Mouse (Mus musculus): Measurements from ENCODE around the gene Shmt1. TPM values are rescaled to one million over a fixed set of nuclear protein-coding genes. Genes with fewer than 3 reads are reported as not detected.
A peak's percentile ranks its signal among the peaks of the same experiment; 100 is the strongest.

Gene Shmt1
- polyA plus RNA-seq, 1 experiment = 10.6 TPM

DNA sequence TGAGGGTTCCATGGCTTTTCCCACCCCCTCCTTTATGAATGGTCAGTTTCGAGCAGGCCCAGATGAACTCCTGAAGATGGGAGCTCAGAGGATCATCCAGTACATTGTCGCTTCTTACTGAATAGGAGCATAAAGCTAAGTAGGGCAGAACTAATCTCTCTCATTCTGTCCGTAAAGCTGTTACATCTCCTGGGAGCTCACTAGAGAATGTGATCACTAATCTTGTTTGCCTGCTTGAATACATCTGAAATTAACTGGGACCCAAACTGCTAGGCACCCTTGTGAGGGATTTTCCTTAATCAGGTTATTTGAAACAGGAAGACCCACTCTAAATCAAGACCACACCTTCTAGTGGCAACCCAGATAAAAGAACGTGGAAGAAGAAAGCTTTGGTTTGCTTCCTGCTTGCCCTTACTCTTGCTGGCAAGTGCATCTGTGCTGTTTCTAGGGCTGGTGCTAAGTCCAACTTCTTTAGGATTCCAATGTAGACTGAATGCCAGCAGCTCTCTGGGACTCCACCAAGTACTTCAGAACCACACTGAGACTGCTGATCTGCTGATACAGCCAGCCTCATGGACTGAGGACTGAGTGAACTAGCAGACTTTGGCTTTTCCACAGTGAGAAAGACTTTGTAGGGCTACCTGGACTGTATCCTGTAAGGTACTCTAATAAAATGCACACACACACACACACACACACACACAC lies 15.9 kb upstream of the Shmt1 start:
- no peak for TF ChIP-seq CTCF (IDR thresholded peaks at IDR 0.05; ENCODE audit: insufficient read depth, low read length)
- no peak for TF ChIP-seq POLR2A (IDR thresholded peaks at IDR 0.05; ENCODE audit: borderline replicate concordance, extremely low read depth, low read depth, low read length)
- Histone ChIP-seq H3K4me1 (ENCODE audit: control insufficient read depth, insufficient read depth, low read length) (no peaks in the 10 kb centered on the region; the same call in 1 of the 2 replicates), H3K4me3 (replicated peaks; ENCODE audit: extremely low read depth, low read depth, low read length) (no peak overlapping the region)
- WGBS = 59% methylated on average over 4 of the region's 4 CpGs
- DNase-seq = no peak

DNA sequence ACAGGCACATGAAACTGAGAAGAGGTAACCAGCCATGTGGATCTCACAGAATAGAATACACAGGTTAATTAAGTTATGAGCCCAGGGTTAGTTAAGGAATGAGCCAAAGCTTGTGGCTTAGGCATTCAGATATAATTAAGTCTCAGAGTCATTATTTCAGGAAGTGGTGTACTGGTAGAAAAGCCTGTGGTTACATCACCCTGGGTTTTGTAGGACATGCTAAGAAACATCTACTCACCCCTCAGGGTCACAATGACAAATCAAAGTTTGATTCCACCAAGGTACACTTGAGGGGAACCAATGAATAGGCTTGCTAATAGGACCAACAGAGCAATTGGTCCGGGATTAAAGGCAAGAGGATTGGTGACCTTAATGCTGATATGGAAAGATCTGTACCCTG lies 15.2 kb upstream of the Shmt1 start:
- WGBS = 38% methylated on average over 1 of the region's 1 CpGs

DNA sequence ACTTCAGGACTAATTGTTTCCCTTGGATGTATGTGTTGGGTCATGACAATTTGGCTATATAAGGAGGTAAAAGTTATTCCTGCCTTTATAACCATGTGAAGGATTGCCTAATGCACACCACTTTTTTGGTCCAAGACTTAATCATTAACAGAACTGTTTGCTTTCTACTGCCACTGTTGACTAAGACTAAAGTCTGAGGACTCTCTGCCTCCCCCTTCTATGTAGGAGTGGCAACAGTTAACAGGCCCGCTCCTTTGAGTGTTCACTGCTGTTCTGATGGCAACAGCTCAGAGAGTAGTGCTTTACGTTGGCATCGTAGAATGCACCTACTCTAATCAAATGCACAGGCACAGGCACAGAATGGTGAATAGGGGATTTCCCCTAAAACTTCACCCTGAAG lies 13.7 kb upstream of the Shmt1 start:
- DNase-seq = no peak
- TF ChIP-seq CTCF (IDR thresholded peaks at IDR 0.05; ENCODE audit: insufficient read depth, low read length) (no peak), POLR2A (IDR thresholded peaks at IDR 0.05; ENCODE audit: borderline replicate concordance, extremely low read depth, low read depth, low read length) (no peak)
- WGBS = 69% methylated on average over 3 of the region's 3 CpGs

More for the DNA sequence above, 15.2 kb upstream of the Shmt1 start:
- no peak for TF ChIP-seq POLR2A (IDR thresholded peaks at IDR 0.05; ENCODE audit: borderline replicate concordance, extremely low read depth, low read depth, low read length)
- TF ChIP-seq CTCF (IDR thresholded peaks at IDR 0.05; ENCODE audit: insufficient read depth, low read length) = no peak
- Histone ChIP-seq H3K4me3 (replicated peaks; ENCODE audit: extremely low read depth, low read depth, low read length) (no peak overlapping the region), H3K4me1 (ENCODE audit: control insufficient read depth, insufficient read depth, low read length) (no peaks in the 10 kb centered on the region; the same call in 1 of the 2 replicates)
- DNase-seq = no peak

DNA sequence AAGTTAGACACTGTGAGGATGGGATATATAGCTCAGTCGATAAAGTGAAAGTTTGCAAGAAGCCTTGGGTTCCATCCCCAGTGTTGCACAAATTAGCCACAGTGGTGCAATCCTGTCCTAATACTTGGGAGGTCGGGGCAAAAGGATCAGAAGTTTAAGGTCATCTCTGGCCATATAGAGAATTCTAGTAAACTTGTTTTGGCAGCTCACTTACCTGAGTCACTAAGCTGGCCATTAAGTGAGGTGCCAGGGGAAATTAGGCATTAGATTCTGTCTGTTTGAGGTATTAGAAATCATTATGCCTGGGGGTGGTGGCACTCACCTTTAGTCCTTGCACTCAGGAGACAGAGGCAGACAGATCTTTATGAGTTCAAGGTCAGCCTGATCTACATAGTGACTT lies 12.3 kb upstream of the Shmt1 start:
- H3K4me3 ChIP-seq (replicated peaks; ENCODE audit: extremely low read depth, low read depth, low read length) = no peak overlapping the region
- no peaks in the 10 kb centered on the region for H3K4me1 ChIP-seq (ENCODE audit: control insufficient read depth, insufficient read depth, low read length)
- DNase-seq = no peak
- TF ChIP-seq POLR2A (IDR thresholded peaks at IDR 0.05; ENCODE audit: borderline replicate concordance, extremely low read depth, low read depth, low read length) = no peak
- TF ChIP-seq CTCF (IDR thresholded peaks at IDR 0.05; ENCODE audit: insufficient read depth, low read length) = no peak
- WGBS = 63% methylated on average over 2 of the region's 2 CpGs

More for the DNA sequence above, 13.7 kb upstream of the Shmt1 start:
- Histone ChIP-seq H3K4me3 (replicated peaks; ENCODE audit: extremely low read depth, low read depth, low read length) (no peak overlapping the region), H3K4me1 (ENCODE audit: control insufficient read depth, insufficient read depth, low read length) (no peaks in the 10 kb centered on the region)

DNA sequence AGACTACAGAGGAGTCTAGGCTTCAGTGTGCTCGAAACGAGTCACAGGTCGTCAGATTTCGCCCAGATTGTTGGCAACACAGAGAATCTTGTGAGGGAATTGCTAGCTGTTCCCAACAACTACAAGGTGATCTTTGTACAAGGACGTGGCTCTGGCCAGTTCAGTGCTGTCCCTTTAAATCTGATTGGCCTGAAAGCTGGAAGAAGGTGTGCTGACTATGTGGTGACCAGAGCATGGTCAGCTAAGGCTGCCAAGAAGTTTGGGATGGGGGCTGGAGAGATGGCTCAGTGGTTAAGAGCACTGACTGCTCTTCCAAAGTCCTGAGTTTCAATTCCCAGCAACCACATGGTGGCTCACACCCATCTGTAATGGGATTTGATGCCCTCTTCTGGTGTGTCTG lies 4.9 kb upstream of the Shmt1 start:
- no peak for DNase-seq
- WGBS = 56% methylated on average over 5 of the region's 5 CpGs
- TF ChIP-seq CTCF (IDR thresholded peaks at IDR 0.05; ENCODE audit: insufficient read depth, low read length) (no peak), POLR2A (IDR thresholded peaks at IDR 0.05; ENCODE audit: borderline replicate concordance, extremely low read depth, low read depth, low read length) (no peak)
- no peak overlapping the region for H3K4me3 ChIP-seq (replicated peaks; ENCODE audit: extremely low read depth, low read depth, low read length)
- H3K4me1 ChIP-seq (ENCODE audit: control insufficient read depth, insufficient read depth, low read length) = no peaks in the 10 kb centered on the region

DNA sequence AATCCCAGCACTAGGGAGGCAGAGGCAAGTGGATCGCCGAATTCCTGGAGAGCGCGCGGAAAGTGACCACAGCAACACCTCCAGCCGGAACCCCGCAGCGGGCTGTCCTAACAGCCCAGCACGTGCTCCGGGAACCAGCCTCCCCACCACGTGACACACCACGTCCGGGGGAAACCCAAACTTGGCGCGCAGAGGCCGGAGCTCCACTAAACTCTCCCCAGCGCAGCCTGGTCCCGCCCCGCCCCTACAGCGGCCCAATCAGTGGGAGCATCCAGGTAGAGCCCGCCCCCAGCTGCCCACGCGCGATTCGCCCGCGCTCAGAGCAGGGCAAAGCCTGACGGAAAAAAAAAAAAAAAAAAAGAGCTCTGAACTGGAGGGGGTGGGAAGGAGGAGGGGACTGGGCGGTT lies 461 bp downstream of the Shmt1 start:
- DNase-seq = peak; percentile 91
- peak overlapping the region; percentile 57 for H3K4me3 ChIP-seq (replicated peaks; ENCODE audit: extremely low read depth, low read depth, low read length)
- WGBS = under 1% methylated on average over 29 of the region's 29 CpGs
- TF ChIP-seq CTCF (IDR thresholded peaks at IDR 0.05; ENCODE audit: insufficient read depth, low read length) = no peak
- TF ChIP-seq POLR2A (IDR thresholded peaks at IDR 0.05; ENCODE audit: borderline replicate concordance, extremely low read depth, low read depth, low read length) = no peak
- peaks cover 11% of the 10 kb centered on the region for H3K4me1 ChIP-seq (ENCODE audit: control insufficient read depth, insufficient read depth, low read length)

DNA sequence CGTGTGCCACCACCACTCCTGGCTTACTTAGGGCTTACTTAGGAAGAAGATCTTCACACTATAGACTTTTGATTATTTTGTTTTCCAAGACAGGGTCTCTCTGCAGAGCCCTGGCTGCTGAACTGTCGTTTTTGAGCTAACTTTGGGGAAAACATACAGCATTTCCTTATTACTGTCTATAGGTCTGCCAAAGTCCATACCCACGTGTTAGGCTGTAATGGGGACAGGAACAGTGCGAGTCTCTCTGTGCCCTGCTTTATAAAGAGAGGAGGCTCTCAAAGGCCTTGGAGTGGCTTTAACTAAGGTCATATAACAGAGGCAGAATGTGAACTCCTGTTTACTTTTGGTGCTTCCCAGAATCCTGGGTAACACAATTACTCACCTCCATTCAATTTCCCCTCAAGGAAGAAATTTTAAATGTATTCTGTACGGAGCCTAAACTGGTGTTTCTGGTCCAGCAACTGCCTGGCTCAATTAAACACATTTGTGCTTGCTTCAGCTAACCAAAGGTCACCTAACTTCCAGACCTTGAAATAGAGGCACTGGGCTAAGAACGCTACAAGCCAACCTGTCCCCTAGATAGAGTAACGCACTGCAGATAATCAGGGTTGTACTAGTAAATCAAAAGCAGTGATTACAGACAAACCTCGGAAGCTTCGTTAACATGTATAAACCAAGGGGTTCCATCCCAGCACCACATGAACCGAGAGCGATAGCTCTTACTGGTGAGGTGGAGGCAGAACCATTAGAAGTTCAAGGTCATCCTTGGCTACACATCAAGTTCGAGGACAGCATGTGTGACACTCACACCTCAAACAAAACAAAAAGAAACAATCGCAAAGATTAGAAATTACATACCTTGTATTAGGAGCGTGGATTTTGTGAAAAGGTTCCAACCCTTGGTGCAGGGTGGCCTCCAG lies 1.2 kb downstream of the Shmt1 start:
- no peak for TF ChIP-seq POLR2A (IDR thresholded peaks at IDR 0.05; ENCODE audit: borderline replicate concordance, extremely low read depth, low read depth, low read length)
- TF ChIP-seq CTCF (IDR thresholded peaks at IDR 0.05; ENCODE audit: insufficient read depth, low read length) = no peak
- WGBS = 31% methylated on average over 14 of the region's 14 CpGs
- Histone ChIP-seq H3K4me1 (ENCODE audit: control insufficient read depth, insufficient read depth, low read length) (peaks cover 11% of the 10 kb centered on the region), H3K4me3 (replicated peaks; ENCODE audit: extremely low read depth, low read depth, low read length) (peak overlapping the region; percentile 57)
- no peak for DNase-seq

DNA sequence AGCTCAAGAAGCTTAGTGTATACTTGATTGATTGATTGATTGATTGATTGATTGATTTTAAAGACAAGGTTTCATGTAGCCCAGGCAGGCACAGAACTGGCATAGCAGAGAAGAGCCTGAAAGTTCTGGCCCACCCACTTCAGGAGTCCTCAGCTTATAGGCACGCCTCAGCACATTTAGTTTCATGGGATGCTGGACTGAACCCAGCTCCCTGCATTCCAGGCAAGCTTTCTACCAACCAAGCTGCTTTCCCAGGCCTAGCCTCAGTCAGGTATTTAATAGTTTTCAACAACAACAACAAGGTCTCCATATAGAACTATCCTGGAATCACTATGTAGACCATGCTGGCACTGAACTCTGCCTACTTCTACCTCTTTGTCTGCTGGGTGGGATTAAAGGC lies 2.0 kb downstream of the Shmt1 start:
- Histone ChIP-seq H3K4me1 (ENCODE audit: control insufficient read depth, insufficient read depth, low read length) (peaks cover 11% of the 10 kb centered on the region), H3K4me3 (replicated peaks; ENCODE audit: extremely low read depth, low read depth, low read length) (no peak overlapping the region)
- WGBS = 65% methylated on average over 1 of the region's 1 CpGs
- DNase-seq = no peak
- TF ChIP-seq CTCF (IDR thresholded peaks at IDR 0.05; ENCODE audit: insufficient read depth, low read length) = no peak
- no peak for TF ChIP-seq POLR2A (IDR thresholded peaks at IDR 0.05; ENCODE audit: borderline replicate concordance, extremely low read depth, low read depth, low read length)

DNA sequence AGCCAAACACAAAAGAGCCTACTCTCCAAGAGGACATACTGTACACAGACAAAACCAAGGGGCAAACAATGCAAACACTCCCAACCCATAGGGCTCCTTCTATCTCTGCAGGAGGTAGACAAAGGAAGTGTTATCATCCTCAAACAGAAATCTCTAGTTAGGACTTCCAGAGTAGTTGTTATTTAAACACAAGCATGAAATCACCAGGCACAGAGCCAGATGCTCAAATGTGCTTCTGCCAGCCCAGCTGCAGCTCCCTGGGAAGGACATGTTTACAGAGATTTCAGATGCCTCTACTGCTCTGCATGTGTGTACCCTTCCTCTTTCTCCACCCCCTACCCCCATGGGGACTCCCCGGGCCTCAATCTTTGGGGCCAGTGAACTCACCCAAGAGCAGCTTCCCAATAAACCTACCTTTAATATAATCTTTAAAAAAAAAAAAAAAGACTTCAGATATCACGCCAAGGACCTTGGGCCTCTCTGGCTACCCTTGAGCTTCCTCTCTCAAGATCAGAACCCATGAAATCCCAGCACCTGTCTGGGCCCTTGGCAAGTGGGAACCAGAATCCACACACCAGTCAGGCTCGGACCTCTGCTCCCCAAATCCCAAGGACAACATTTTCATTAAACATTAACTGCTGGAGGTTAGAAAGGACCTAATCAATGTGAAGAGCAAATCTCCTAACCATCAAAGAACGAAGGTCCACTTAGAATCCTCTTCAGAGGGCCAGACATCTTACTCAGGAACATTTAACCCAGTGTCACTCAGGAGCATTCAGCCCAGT lies 3.0 kb downstream of the Shmt1 start:
- no peak for DNase-seq
- WGBS = 41% methylated on average over 4 of the region's 4 CpGs
- no peak for TF ChIP-seq POLR2A (IDR thresholded peaks at IDR 0.05; ENCODE audit: borderline replicate concordance, extremely low read depth, low read depth, low read length)
- no peak for TF ChIP-seq CTCF (IDR thresholded peaks at IDR 0.05; ENCODE audit: insufficient read depth, low read length)
- Histone ChIP-seq H3K4me1 (ENCODE audit: control insufficient read depth, insufficient read depth, low read length) (peaks cover 11% of the 10 kb centered on the region), H3K4me3 (replicated peaks; ENCODE audit: extremely low read depth, low read depth, low read length) (no peak overlapping the region)

Measured in lung, adult 2 months (tissue).